In the genomic region with DNA sequence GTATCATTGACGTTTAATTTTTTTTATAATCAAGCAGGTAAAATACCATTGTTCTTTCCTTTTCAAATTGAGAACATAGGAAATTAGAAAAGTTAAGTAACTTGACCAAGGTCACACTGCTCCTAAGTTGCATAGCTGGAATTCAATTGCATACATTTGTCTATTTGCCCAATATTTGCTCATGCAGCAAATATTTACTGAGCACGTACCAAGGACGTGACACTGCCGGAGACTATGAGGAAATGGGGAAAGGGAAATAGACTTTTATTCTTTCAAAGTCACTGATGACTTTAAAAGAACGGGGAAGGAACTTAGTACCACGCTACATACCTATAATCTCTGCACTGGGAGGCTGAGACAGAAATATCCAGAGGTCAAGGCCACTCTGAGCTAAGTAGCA, we compare ENCODE assay signal across 15 mouse cellular contexts.
"Had no signal": no experiment of that assay in that cellular context is flagged by ENCODE, and none has a peak within 500 bp of the region (broad histone marks: within the 10 kb centered on the region; RNA-seq: fewer than 3 reads in every experiment).

No protein-coding gene starts in this region.

- H3K27ac ChIP-seq: hindbrain, embryonic 15.5 days; kidney, embryonic 15.5 days; left cerebral cortex, adult 2 months; limb, embryonic 10.5 days; liver, embryonic 15.5 days; midbrain, embryonic 10.5 days; neural tube, embryonic 15.5 days had no signal

- H3K9me3 ChIP-seq: hindbrain, embryonic 15.5 days; kidney, embryonic 15.5 days; limb, embryonic 10.5 days; liver, embryonic 15.5 days; midbrain, embryonic 10.5 days; neural tube, embryonic 15.5 days had no signal

- H3K4me1 ChIP-seq: hindbrain, embryonic 15.5 days; kidney, embryonic 15.5 days; limb, embryonic 10.5 days; liver, embryonic 15.5 days; neural tube, embryonic 15.5 days had no signal

- H3K27me3 ChIP-seq: hindbrain, embryonic 15.5 days; kidney, embryonic 15.5 days; liver, embryonic 15.5 days; neural tube, embryonic 15.5 days had no signal

- DNase-seq: kidney, adult 11 months; kidney, postnatal 14 days; midbrain, embryonic 14.5 days; right cerebral cortex, adult 18-20 months; right cerebral cortex, postnatal 25 days; thymus, adult 2 months; thymus, postnatal 25 days had no signal

- H3K9ac ChIP-seq: hindbrain, embryonic 15.5 days; kidney, embryonic 15.5 days; liver, embryonic 15.5 days; neural tube, embryonic 15.5 days had no signal

- H3K4me2 ChIP-seq: hindbrain, embryonic 15.5 days; kidney, embryonic 15.5 days; liver, embryonic 15.5 days; neural tube, embryonic 15.5 days had no signal

- H3K4me3 ChIP-seq: hindbrain, embryonic 15.5 days; kidney, embryonic 15.5 days; left cerebral cortex, adult 2 months; limb, embryonic 10.5 days; liver, embryonic 15.5 days; midbrain, embryonic 10.5 days; myocyte; neural tube, embryonic 15.5 days had no signal

- H3K36me3 ChIP-seq: hindbrain, embryonic 15.5 days; kidney, embryonic 15.5 days; limb, embryonic 10.5 days; liver, embryonic 15.5 days; midbrain, embryonic 10.5 days; neural tube, embryonic 15.5 days had no signal
